ENCODE assay signal across 13 mouse cellular contexts in the genomic region with DNA sequence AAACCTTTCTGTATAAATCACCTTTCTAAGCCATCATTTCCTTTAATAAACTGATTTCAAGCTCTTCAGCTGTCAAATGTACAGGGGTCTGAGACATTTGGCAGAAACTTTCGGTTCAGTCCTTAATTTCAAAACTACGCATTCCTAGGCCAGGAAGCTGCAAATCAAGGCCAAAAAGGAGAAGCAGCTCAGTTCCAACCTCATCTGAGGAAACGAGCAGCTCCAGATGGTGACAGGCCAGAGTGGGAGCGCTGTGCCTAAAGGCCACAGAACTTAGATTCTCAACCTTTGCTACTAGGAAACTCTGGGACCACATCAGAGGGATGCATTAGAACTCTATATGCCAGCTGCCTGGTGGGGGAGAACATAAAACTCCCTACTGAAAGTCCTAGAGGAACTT.
A peak's percentile ranks its signal among the peaks of the same experiment; 100 is the strongest.
DNase-seq lines count a peak whose midpoint lies in the region; ATAC-seq and TF ChIP-seq lines count a peak whose summit lies in the region.
"Had no signal": no experiment of that assay in that cellular context is flagged by ENCODE, and none has a peak within 500 bp of the region (broad histone marks: within the 10 kb centered on the region; RNA-seq: fewer than 3 reads in every experiment).

No protein-coding gene starts in this region.

- H3K27ac ChIP-seq in gastrocnemius, adult 2 months, result no peak overlapping the region
- peak overlapping the region; percentile 27; the same call in 1 of the 2 replicates for H3K27ac ChIP-seq in kidney, embryonic 15.5 days
- no peak overlapping the region for H3K27ac ChIP-seq in hindbrain, embryonic 14.5 days
- H3K27ac ChIP-seq: limb, embryonic 13.5 days; lung, embryonic 15.5 days; midbrain, embryonic 13.5 days had no signal

- H3K27me3 ChIP-seq in kidney, embryonic 15.5 days, result no peaks in the 10 kb centered on the region
- H3K27me3 ChIP-seq in hindbrain, embryonic 14.5 days (ENCODE audit: control insufficient read depth, insufficient read depth, low read length), result no peaks in the 10 kb centered on the region
- H3K27me3 ChIP-seq: limb, embryonic 13.5 days; lung, embryonic 15.5 days; midbrain, embryonic 13.5 days had no signal

- H3K4me3 ChIP-seq in gastrocnemius, adult 2 months, result no peak overlapping the region
- H3K4me3 ChIP-seq in kidney, embryonic 15.5 days (replicated peaks), result no peak overlapping the region
- H3K4me3 ChIP-seq in hindbrain, embryonic 14.5 days (replicated peaks; ENCODE audit: low read length), result no peak overlapping the region
- H3K4me3 ChIP-seq: limb, embryonic 13.5 days; lung, embryonic 15.5 days; midbrain, embryonic 13.5 days had no signal

- 60% methylated on average over 4 of the region's 4 CpGs for WGBS in kidney, embryonic 15.5 days
- WGBS in hindbrain, embryonic 14.5 days, result 90% methylated on average over 4 of the region's 4 CpGs

- no peak overlapping the region for H3K9ac ChIP-seq in kidney, embryonic 15.5 days
- no peak overlapping the region for H3K9ac ChIP-seq in hindbrain, embryonic 14.5 days
- H3K9ac ChIP-seq: limb, embryonic 13.5 days; lung, embryonic 15.5 days; midbrain, embryonic 13.5 days had no signal

- no peak overlapping the region for H3K4me2 ChIP-seq in kidney, embryonic 15.5 days
- no peak overlapping the region for H3K4me2 ChIP-seq in hindbrain, embryonic 14.5 days (replicated peaks)
- H3K4me2 ChIP-seq: limb, embryonic 13.5 days; lung, embryonic 15.5 days; midbrain, embryonic 13.5 days had no signal

- DNase-seq in gastrocnemius, adult 2 months, result peak; percentile 13
- no peak for DNase-seq in gastrocnemius, postnatal 10 days
- no peak for DNase-seq in kidney, adult 11 months
- DNase-seq in heart, postnatal 36 days, result peak; percentile 10 to 13
- peak; percentile 15 for DNase-seq in lung, postnatal 36 days
- no peak for DNase-seq in cerebellum, postnatal 36 days
- no peak for DNase-seq in hindbrain, embryonic 14.5 days (ENCODE audit: low spot score)
- DNase-seq: cerebellum, adult 2 months; thymus, postnatal 14 days had no signal

- no peaks in the 10 kb centered on the region for H3K4me1 ChIP-seq in kidney, embryonic 15.5 days
- no peaks in the 10 kb centered on the region for H3K4me1 ChIP-seq in hindbrain, embryonic 14.5 days (replicated peaks; ENCODE audit: control insufficient read depth, insufficient read depth, low read length)
- H3K4me1 ChIP-seq: limb, embryonic 13.5 days; midbrain, embryonic 13.5 days had no signal

- intact Hi-C loops in gastrocnemius, adult 2 months (cut with DNase I), result no loop called here
- intact Hi-C loops in heart, postnatal 36 days (cut with DNase I), result no loop called here

- TF ChIP-seq CTCF in gastrocnemius, adult 2 months (IDR thresholded peaks at IDR 0.05), result no peak

- H3K9me3 ChIP-seq in kidney, embryonic 15.5 days (replicated peaks), result no peaks in the 10 kb centered on the region
- H3K9me3 ChIP-seq in hindbrain, embryonic 14.5 days (ENCODE audit: control insufficient read depth, low read length), result no peaks in the 10 kb centered on the region
- H3K9me3 ChIP-seq: limb, embryonic 13.5 days; lung, embryonic 15.5 days; midbrain, embryonic 13.5 days had no signal

- ATAC-seq in kidney, embryonic 15.5 days (replicated peaks; ENCODE audit: low FRiP score), result no peak
- no peak for ATAC-seq in hindbrain, embryonic 14.5 days (ENCODE audit: low FRiP score)
- ATAC-seq: midbrain, embryonic 13.5 days had no signal

- no peaks in the 10 kb centered on the region for H3K36me3 ChIP-seq in kidney, embryonic 15.5 days
- H3K36me3 ChIP-seq in hindbrain, embryonic 14.5 days (replicated peaks; ENCODE audit: control insufficient read depth, insufficient read depth), result no peaks in the 10 kb centered on the region
- H3K36me3 ChIP-seq: limb, embryonic 13.5 days; lung, embryonic 15.5 days; midbrain, embryonic 13.5 days had no signal

Comparison
In these comparisons a context has a peak if more than half of its experiments do, and no peak if none do; other contexts are left out.
1. DNase-seq: peak in gastrocnemius, adult 2 months (single experiment), heart, postnatal 36 days (2 of 2) and lung, postnatal 36 days (single experiment); none in gastrocnemius, postnatal 10 days (single experiment), kidney, adult 11 months (single experiment), cerebellum, postnatal 36 days (0 of 2) and hindbrain, embryonic 14.5 days (single experiment).